Mouse (Mus musculus) stomach, postnatal 0 days (tissue): ENCODE measurements around the gene Pgm5.
A peak's percentile ranks its signal among the peaks of the same experiment; 100 is the strongest.

Source experiments
- CTCF ChIP-seq: IDR thresholded peaks from 2 replicates; pipeline ENCODE4 v1.5.1; 2016; ENCODE audit warnings: antibody characterized with exemption, low read depth, mild to moderate bottlenecking, moderate library complexity
- EP300 ChIP-seq: optimal IDR thresholded peaks from 2 replicates; pipeline ENCODE3; 2016; ENCODE audit warnings: antibody characterized with exemption

DNA sequence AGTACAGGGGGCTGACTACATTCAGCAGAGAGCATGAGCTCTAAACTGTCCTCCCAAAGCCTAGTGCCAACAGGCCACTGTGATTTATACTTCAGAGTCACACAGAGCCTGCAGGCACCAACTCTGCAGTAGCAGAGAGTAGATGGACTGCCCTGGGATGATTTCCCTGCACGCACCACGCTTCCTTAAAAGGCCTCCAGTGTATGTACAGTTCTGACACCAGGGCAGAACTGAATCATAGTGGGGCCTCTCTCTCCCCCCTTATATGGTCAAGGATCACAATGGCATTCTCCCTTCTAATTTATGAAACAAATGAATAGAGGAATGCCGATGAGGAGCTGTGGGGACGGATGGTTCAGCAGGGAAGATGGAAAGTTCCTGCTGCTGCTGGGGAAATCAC is 91.3 kb downstream of the Pgm5 start:
- TF ChIP-seq CTCF (0 out of 2 replicates have a peak, but pooled peaks have one; percentile 2), EP300 (no peak)
